Mouse (Mus musculus) c-Kit-positive CD71-negative TER-119-negative erythroid progenitor cells, embryonic 14.5 days (primary cell): ENCODE data around the gene Ucma.
"Not testable (repeated sequence)": the region's sequence is repeated elsewhere in the genome, so short reads cannot be mapped to it uniquely, and the experiment has no call there.

Source experiments
- DNase-seq: peaks from one replicate; pipeline ENCODE4 v3.0.0-alpha.2; 2013; ENCODE audit warnings: low read depth

Gene Ucma

GRCm38 (mm10) chr2:4975807-4976206 lies at the start of gene Ucma:
Gene Ucma (plus strand): TSS chr2:4976122.
- DNase-seq = no peak

GRCm38 (mm10) chr2:4927391-4927790 lies 48.5 kb upstream of the Ucma start:
- DNase-seq = no peak

GRCm38 (mm10) chr2:4929230-4929629 lies 46.7 kb upstream of the Ucma start:
- DNase-seq = no peak

- DNase-seq = no peak
Measured at GRCm38 (mm10) chr2:4934516-4934915, 41.4 kb upstream of the Ucma start.

- no peak for DNase-seq
Measured at GRCm38 (mm10) chr2:4937931-4938330, 38.0 kb upstream of the Ucma start.

GRCm38 (mm10) chr2:4940861-4941260 lies 35.1 kb upstream of the Ucma start:
- no peak for DNase-seq

- DNase-seq = not testable (repeated sequence)
Measured at GRCm38 (mm10) chr2:4949691-4950090, 26.2 kb upstream of the Ucma start.

GRCm38 (mm10) chr2:4950986-4951385 lies 24.9 kb upstream of the Ucma start:
- no peak for DNase-seq

GRCm38 (mm10) chr2:4954216-4954760 lies 21.6 kb upstream of the Ucma start:
- no peak for DNase-seq

- no peak for DNase-seq
Measured at GRCm38 (mm10) chr2:4958039-4958438, 17.9 kb upstream of the Ucma start.

- no peak for DNase-seq
Measured at GRCm38 (mm10) chr2:4967806-4968205, 8.1 kb upstream of the Ucma start.

- no peak for DNase-seq
Measured at GRCm38 (mm10) chr2:4969083-4969482, 6.8 kb upstream of the Ucma start.

GRCm38 (mm10) chr2:4978091-4978490 lies 2.2 kb downstream of the Ucma start:
- no peak for DNase-seq

GRCm38 (mm10) chr2:4983987-4984386 lies 8.1 kb downstream of the Ucma start:
- DNase-seq = no peak

GRCm38 (mm10) chr2:4985000-4985399 lies 9.1 kb downstream of the Ucma start:
- DNase-seq = no peak

- no peak for DNase-seq
Measured at GRCm38 (mm10) chr2:4986798-4987197, 10.9 kb downstream of the Ucma start.

GRCm38 (mm10) chr2:4987388-4988180 lies 11.7 kb downstream of the Ucma start:
- no peak for DNase-seq

- DNase-seq = no peak
Measured at GRCm38 (mm10) chr2:4988826-4989424, 13.0 kb downstream of the Ucma start.

- no peak for DNase-seq
Measured at GRCm38 (mm10) chr2:4993584-4993983, 17.7 kb downstream of the Ucma start.

- DNase-seq = no peak
Measured at GRCm38 (mm10) chr2:4994436-4994835, 18.5 kb downstream of the Ucma start.

GRCm38 (mm10) chr2:4995646-4996045 lies 19.7 kb downstream of the Ucma start:
- no peak for DNase-seq

- DNase-seq = no peak
Measured at GRCm38 (mm10) chr2:4996421-4996824, 20.5 kb downstream of the Ucma start.

- DNase-seq = no peak
Measured at GRCm38 (mm10) chr2:4998905-4999304, 23.0 kb downstream of the Ucma start.
